Mouse (Mus musculus): ENCODE results near the gene 5430403G16Rik.
"Not testable (repeated sequence)": the region's sequence is repeated elsewhere in the genome, so short reads cannot be mapped to it uniquely, and the experiment has no call there.

Gene 5430403G16Rik

GRCm38 (mm10) chr5:109690537-109691201, at the start of gene 5430403G16Rik:
TSS of gene 5430403G16Rik (minus strand) at chr5:109691041.
- peak; percentile 93 for DNase-seq

GRCm38 (mm10) chr5:109717341-109717740, 26.5 kb upstream of the 5430403G16Rik start:
- DNase-seq = not testable (repeated sequence)

- peak; percentile 2 for DNase-seq
Observed at GRCm38 (mm10) chr5:109691205-109691965, 544 bp upstream of the 5430403G16Rik start.

GRCm38 (mm10) chr5:109682921-109683320, 7.9 kb downstream of the 5430403G16Rik start:
- no peak for DNase-seq

All from retina, postnatal 1 day (tissue).